Mouse (Mus musculus) olfactory bulb, adult 2 months (tissue): ENCODE data around the gene Fhad1.

Experiments used
- CTCF ChIP-seq: fragments of 200-500 bp; IDR thresholded peaks from 2 replicates; pipeline ENCODE4 v1.5.1; 2012; ENCODE audit warnings: low read depth, mild to moderate bottlenecking, low read length, moderate library complexity; ENCODE audit not compliant: insufficient read depth
- POLR2A ChIP-seq: fragments of 200-500 bp; IDR thresholded peaks from 2 replicates; pipeline ENCODE4 v1.6.1; 2012; ENCODE audit warnings: mild to moderate bottlenecking, low read depth, low read length, moderate library complexity; ENCODE audit not compliant: insufficient read depth

DNA sequence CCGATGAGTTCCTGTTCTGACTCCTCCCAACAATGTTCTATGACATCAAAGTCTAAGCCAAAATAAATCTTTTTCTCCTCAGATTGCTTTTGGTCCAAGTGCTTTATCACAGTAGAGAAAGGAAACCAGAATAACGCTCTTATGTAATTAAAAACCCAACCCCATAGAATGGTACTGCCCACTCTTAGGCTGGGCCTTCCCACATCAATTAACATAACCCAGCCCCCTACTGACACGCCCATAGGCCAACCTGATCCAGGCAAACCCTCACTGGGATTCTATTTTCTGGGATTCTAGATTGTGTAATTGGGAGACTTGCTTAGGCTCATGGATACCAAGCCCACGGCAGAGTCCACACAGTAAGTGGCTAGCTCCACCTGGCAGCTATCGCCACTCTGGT lies 149.9 kb downstream of the Fhad1 start:
- TF ChIP-seq CTCF (no peak), POLR2A (no peak)
